Mouse (Mus musculus) cortical plate, adult 2 months (tissue): Measurements from ENCODE around the gene Macrod2.

ENCODE experiments used
- CTCF ChIP-seq: fragments of 200-500 bp; IDR thresholded peaks from 2 replicates; pipeline ENCODE4 v1.5.1; 2011; ENCODE audit warnings: mild to moderate bottlenecking, control low read depth, low read length; ENCODE audit not compliant: insufficient read depth; ENCODE audit errors: extremely low read depth
- POLR2A ChIP-seq: fragments of 200-500 bp; IDR thresholded peaks from 2 replicates; pipeline ENCODE4 v1.6.1; 2011; ENCODE audit warnings: mild to moderate bottlenecking, low read length, control low read depth; ENCODE audit not compliant: insufficient read depth; ENCODE audit errors: extremely low read depth

- TF ChIP-seq CTCF = no peak
- TF ChIP-seq POLR2A = no peak
Measured at GRCm38 (mm10) chr2:140673466-140673865, 278.4 kb downstream of the Macrod2 start.
